Mouse (Mus musculus) intestine, postnatal 0 days (tissue): Measurements from ENCODE around the gene Tas1r1. TPM values are rescaled to one million over a fixed set of nuclear protein-coding genes. Genes with fewer than 3 reads are reported as not detected.

ENCODE experiments used
- ATAC-seq: fragments of 200-750 bp; cut with Nextera tagmentation; 2 replicates; pipeline ENCODE4 v1.8.0; 2017; ENCODE audit warnings: mild to moderate bottlenecking, moderate TSS enrichment, moderate library complexity
- H3K27ac ChIP-seq: fragments of 300-500 bp; sonication (generic); 2 replicates; pipeline ENCODE4 v1.5.1; 2014; ENCODE audit warnings: mild to moderate bottlenecking, low read depth, low read length, moderate library complexity
- H3K27me3 ChIP-seq: fragments of 300-500 bp; sonication (generic); replicated peaks from 2 replicates; pipeline ENCODE4 v1.6.1; 2014; ENCODE audit warnings: low read length, mixed read lengths; ENCODE audit not compliant: control insufficient read depth, insufficient read depth
- H3K36me3 ChIP-seq: fragments of 300-500 bp; sonication (generic); 2 replicates; pipeline ENCODE4 v1.6.1; 2014; ENCODE audit warnings: mild to moderate bottlenecking, moderate library complexity; ENCODE audit not compliant: control insufficient read depth, insufficient read depth
- H3K4me1 ChIP-seq: fragments of 300-500 bp; sonication (generic); replicated peaks from 2 replicates; pipeline ENCODE4 v1.6.1; 2014; ENCODE audit warnings: antibody characterized with exemption, low read length, mixed read lengths; ENCODE audit not compliant: control insufficient read depth, insufficient read depth
- H3K4me2 ChIP-seq: fragments of 300-500 bp; sonication (generic); replicated peaks from 2 replicates; pipeline ENCODE4 v1.6.1; 2014; ENCODE audit warnings: low read depth, mild to moderate bottlenecking, moderate library complexity
- H3K4me3 ChIP-seq: fragments of 300-500 bp; sonication (generic); 2 replicates; pipeline ENCODE4 v1.5.1; 2014; ENCODE audit warnings: low read depth, low read length
- H3K9ac ChIP-seq: fragments of 300-500 bp; sonication (generic); 2 replicates; pipeline ENCODE4 v1.6.1; 2014; ENCODE audit warnings: mild to moderate bottlenecking, low read depth, low read length
- H3K9me3 ChIP-seq: fragments of 300-500 bp; sonication (generic); 2 replicates; pipeline ENCODE4 v1.6.1; 2016; ENCODE audit warnings: mixed run types; ENCODE audit not compliant: control insufficient read depth
- CTCF ChIP-seq: sonication (generic); IDR thresholded peaks from 2 replicates; pipeline ENCODE4 v1.5.1; 2016; ENCODE audit warnings: low read depth, mild to moderate bottlenecking, control low read depth, antibody characterized with exemption, moderate library complexity
- WGBS: fragments of 180-500 bp; shearing (Covaris S2); extraction: QIAGEN DNeasy Blood & Tissue Kit; methylation state at CpG from one replicate; pipeline ENCODE4 v1.1.7; 2014; 5-methylcytosine and 5-hydroxymethylcytosine counted together
- polyA plus RNA-seq: library from polyadenylated mRNA; unstranded; fragments of >200 nt; fragmentation: Nextera tagmentation; extraction: Ambion mirVana; gene quantifications from 2 replicates; pipeline ENCODE4 v1.2.1, GENCODE M21; 2015

Tas1r1 gene
- polyA plus RNA-seq, 1 experiment from 2014 or later = 0.08 TPM

DNA sequence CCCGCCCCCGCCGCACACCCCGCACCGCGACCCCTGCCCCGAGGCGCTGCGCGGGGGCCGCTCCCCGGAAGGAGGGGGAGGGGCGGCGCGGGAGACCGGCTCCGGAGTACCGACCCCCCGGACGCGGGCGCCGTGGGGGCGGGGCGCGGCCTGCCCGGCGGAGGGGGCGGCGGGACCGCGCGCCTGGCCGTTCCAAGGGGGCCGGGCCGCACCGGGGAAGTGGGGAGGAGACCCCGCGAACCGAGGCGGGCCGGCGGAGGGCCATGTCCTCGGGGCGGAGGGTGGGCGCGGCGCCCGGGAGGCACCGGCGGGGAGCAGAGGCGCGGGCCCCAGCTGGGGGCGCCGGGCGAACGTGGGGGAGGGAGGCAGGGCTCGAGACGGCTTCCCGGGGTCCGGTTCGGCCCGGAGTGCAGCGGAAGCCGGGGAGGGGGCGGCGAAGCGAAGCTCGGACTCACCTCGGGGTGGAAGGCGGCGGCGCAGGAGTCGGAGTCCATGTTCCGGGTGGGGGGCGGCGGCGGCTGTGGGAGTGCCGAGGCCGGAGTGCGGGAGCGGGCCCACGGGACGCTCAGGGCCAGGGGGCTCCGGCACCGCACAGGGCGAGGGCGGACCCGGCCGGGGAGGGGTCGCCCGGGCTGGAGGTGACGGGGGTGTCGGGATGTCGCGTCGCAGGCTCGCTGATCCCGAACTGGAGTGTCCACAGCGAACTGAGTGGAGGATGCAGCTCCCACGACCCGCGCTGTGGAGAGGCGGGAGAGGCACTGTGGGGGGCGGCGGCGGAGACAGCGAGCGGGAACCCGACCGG, 42.8 kb downstream of the Tas1r1 start:
- no peaks in the 10 kb centered on the region for H3K9me3 ChIP-seq
- H3K9ac ChIP-seq = peak overlapping the region; percentile 89
- H3K36me3 ChIP-seq = peaks cover 19% of the 10 kb centered on the region
- under 1% methylated on average over 97 of the region's 111 CpGs for WGBS
- H3K4me1 ChIP-seq = no peaks in the 10 kb centered on the region
- peak; percentile 20; the same call in 1 of the 2 replicates for ATAC-seq
- H3K4me3 ChIP-seq = peak overlapping the region; percentile 97
- H3K27ac ChIP-seq = peak overlapping the region; percentile 91
- no peaks in the 10 kb centered on the region for H3K27me3 ChIP-seq
- no peak for TF ChIP-seq CTCF
- peak overlapping the region; percentile 93 for H3K4me2 ChIP-seq

DNA sequence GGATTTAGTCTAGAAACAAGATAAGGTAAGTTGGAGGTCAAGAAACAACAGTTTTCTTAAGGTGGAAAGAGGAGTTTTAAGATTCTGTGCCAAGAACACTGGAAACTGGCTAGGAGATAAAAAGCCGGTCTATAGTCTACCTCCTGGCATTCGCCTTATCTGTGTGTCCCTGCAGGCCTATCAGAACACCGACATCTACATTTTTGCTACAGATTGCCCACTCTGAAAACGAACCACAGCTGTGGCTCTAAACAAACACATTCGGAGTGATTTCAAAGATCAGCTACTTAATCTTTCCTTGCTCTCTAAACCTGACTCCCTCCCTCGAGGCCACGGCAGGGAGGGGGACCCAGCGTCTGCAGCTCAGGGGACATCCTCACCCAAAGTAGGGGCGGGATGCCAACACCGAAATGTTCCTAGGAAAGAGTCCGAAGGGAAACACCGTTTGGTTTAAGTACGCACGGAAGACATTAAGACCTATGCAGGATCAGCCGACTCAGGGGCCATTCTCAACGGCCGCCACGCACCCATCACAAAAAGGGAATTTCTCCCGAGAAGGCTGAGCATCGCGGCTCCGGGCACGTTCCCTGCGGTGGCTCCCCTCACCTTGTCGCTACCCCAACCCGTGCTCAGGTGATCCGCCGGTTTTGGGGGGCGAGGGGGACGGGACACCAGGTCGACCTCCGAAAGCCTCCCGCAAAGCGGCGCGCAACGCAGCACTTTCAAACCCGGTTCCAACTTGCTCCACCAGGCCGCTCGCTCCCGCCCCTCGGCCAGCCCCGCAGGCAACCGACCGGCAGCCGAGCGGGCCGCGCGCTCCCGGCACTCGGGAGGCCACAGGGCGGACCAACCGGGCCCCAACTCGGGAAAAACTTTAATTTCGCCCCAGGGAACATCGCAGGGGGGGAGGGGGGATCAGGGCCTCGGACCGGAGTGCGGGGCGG, 43.9 kb downstream of the Tas1r1 start:
- Histone ChIP-seq H3K27me3 (no peaks in the 10 kb centered on the region), H3K4me2 (peak overlapping the region; percentile 93), H3K4me1 (no peaks in the 10 kb centered on the region), H3K9ac (peak overlapping the region; percentile 89), H3K4me3 (peak overlapping the region; percentile 97), H3K27ac (peak overlapping the region; percentile 91), H3K9me3 (no peaks in the 10 kb centered on the region), H3K36me3 (peaks cover 22% of the 10 kb centered on the region)
- WGBS = 4% methylated on average over 56 of the region's 61 CpGs
- ATAC-seq = no peak
- no peak for TF ChIP-seq CTCF

DNA sequence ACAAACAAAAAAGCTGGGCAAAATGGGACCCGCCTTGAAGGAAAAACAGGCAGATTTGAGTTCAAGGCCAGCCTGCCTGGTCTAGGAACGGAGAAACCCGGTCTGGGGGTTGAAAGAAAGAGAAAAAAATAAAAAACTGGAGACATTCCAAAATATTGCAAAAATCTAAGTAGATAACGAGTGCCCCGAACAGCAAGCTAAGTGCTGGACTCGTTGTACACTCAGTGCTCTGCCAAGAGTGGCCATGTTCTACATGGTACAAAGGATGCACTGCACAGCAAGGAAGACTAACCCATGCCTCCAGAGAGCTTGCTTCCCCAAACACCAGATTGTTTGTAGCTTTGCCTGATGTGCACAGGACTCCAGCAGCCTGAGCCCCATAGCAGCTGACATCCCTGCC, 45.3 kb downstream of the Tas1r1 start:
- WGBS = 73% methylated on average over 6 of the region's 6 CpGs
- no peak overlapping the region for H3K4me3 ChIP-seq
- ATAC-seq = no peak
- no peak overlapping the region for H3K27ac ChIP-seq
- H3K36me3 ChIP-seq = peaks cover 22% of the 10 kb centered on the region
- no peak overlapping the region for H3K9ac ChIP-seq
- H3K27me3 ChIP-seq = no peaks in the 10 kb centered on the region
- H3K4me1 ChIP-seq = no peaks in the 10 kb centered on the region
- no peak for TF ChIP-seq CTCF
- no peaks in the 10 kb centered on the region for H3K9me3 ChIP-seq
- no peak overlapping the region for H3K4me2 ChIP-seq

DNA sequence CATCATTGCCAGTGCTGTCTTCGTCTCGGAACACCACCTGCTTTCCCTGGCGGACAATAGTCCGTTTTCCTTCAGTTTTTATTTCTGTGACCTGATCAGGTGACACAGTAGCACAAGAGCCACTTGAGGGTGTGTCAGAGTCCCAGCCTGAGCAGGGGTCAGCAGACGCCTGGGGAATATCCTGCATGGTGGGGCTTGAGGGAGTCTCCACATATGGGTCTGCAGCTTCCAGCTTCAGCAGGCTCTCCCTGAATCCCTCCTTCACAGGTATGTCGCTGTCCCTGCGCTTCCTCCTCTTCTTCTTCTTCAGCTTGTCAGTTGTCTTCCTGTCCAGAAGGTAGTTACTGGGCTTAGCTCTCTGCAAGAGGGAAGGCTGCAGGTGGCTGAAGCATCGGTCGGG, 46.3 kb downstream of the Tas1r1 start:
- Histone ChIP-seq H3K4me2 (no peak overlapping the region), H3K27ac (no peak overlapping the region; the same call in 1 of the 2 replicates), H3K9me3 (no peaks in the 10 kb centered on the region), H3K4me1 (no peaks in the 10 kb centered on the region), H3K36me3 (peaks cover 22% of the 10 kb centered on the region), H3K4me3 (no peak overlapping the region), H3K9ac (no peak overlapping the region), H3K27me3 (no peaks in the 10 kb centered on the region)
- 85% methylated on average over 9 of the region's 9 CpGs for WGBS
- ATAC-seq = no peak
- TF ChIP-seq CTCF = no peak

GRCm38 (mm10) chr4:151989110-151989488, 49.3 kb downstream of the Tas1r1 start:
- Histone ChIP-seq H3K36me3 (peaks cover 22% of the 10 kb centered on the region), H3K9me3 (no peaks in the 10 kb centered on the region), H3K9ac (peak overlapping the region; percentile 76), H3K4me3 (peak overlapping the region; percentile 85), H3K4me2 (peak overlapping the region; percentile 87), H3K27ac (no peak overlapping the region), H3K27me3 (no peaks in the 10 kb centered on the region), H3K4me1 (no peaks in the 10 kb centered on the region)
- no peak for ATAC-seq
- no peak for TF ChIP-seq CTCF
- WGBS = 34% methylated on average over 6 of the region's 6 CpGs
